Mouse (Mus musculus) E14TG2a.4 (cell line): ENCODE measurements around the gene Slc44a4.
"Not testable (repeated sequence)": the region's sequence is repeated elsewhere in the genome, so short reads cannot be mapped to it uniquely, and the experiment has no call there.

ENCODE experiments used
- H3K27me3 ChIP-seq: 2 replicates; pipeline ENCODE4 v1.6.1; 2014; ENCODE audit warnings: low read length, control low read depth; ENCODE audit not compliant: insufficient read depth
- H3K36me3 ChIP-seq: 2 replicates; pipeline ENCODE4 v1.6.1; 2014; ENCODE audit warnings: low read length, control low read depth; ENCODE audit not compliant: insufficient read depth
- H3K4me1 ChIP-seq: replicated peaks from 2 replicates; pipeline ENCODE4 v1.6.1; 2014; ENCODE audit warnings: low read depth, low read length, control low read depth
- H3K4me3 ChIP-seq: replicated peaks from 2 replicates; pipeline ENCODE4 v1.5.1; 2014; ENCODE audit warnings: mild to moderate bottlenecking, low read length
- H3K9me3 ChIP-seq: 2 replicates; pipeline ENCODE4 v1.6.1; 2014; ENCODE audit warnings: low read length, control low read depth
- CTCF ChIP-seq: conservative IDR thresholded peaks from 2 replicates; pipeline ENCODE4 v1.5.1; 2014; ENCODE audit warnings: low read length
- NANOG ChIP-seq: IDR thresholded peaks from 2 replicates; pipeline ENCODE4 v1.6.1; 2014; ENCODE audit warnings: borderline replicate concordance, low read length, mixed read lengths
- POU5F1 ChIP-seq: IDR thresholded peaks from 2 replicates; pipeline ENCODE4 v1.6.1; 2014; ENCODE audit warnings: low read length, borderline replicate concordance

Slc44a4 gene

GRCm38 (mm10) chr17:34952378-34953040 lies 38.2 kb downstream of the Slc44a4 start:
- no peak for TF ChIP-seq NANOG
- peak; percentile 73 for TF ChIP-seq CTCF
- TF ChIP-seq POU5F1: no peak
- Histone ChIP-seq H3K4me1 (peaks cover 21% of the 10 kb centered on the region), H3K4me3 (peak overlapping the region; percentile 96), H3K27me3 (peaks cover 14% of the 10 kb centered on the region; the same call in 1 of the 2 replicates), H3K9me3 (no peaks in the 10 kb centered on the region), H3K36me3 (peaks cover 28% of the 10 kb centered on the region)

- Histone ChIP-seq H3K36me3 (peaks cover 28% of the 10 kb centered on the region), H3K9me3 (no peaks in the 10 kb centered on the region), H3K4me3 (peak overlapping the region; percentile 96), H3K4me1 (peaks cover 21% of the 10 kb centered on the region), H3K27me3 (peaks cover 14% of the 10 kb centered on the region)
- TF ChIP-seq CTCF: no peak
- TF ChIP-seq POU5F1: no peak
- TF ChIP-seq NANOG: no peak
These were observed 39.0 kb downstream of the Slc44a4 start for GRCm38 (mm10) chr17:34953258-34953657.

- TF ChIP-seq NANOG (no peak), CTCF (no peak), POU5F1 (no peak)
- H3K4me1 ChIP-seq: peaks cover 21% of the 10 kb centered on the region
- H3K36me3 ChIP-seq: peaks cover 28% of the 10 kb centered on the region
- H3K4me3 ChIP-seq: no peak overlapping the region
- H3K9me3 ChIP-seq: no peaks in the 10 kb centered on the region
- peaks cover 14% of the 10 kb centered on the region for H3K27me3 ChIP-seq
These were observed 39.6 kb downstream of the Slc44a4 start for GRCm38 (mm10) chr17:34953904-34954303.

- TF ChIP-seq POU5F1 (no peak), NANOG (no peak), CTCF (no peak)
- no peaks in the 10 kb centered on the region for H3K9me3 ChIP-seq
- H3K4me3 ChIP-seq: no peak overlapping the region
- H3K27me3 ChIP-seq: peaks cover 17% of the 10 kb centered on the region
- H3K36me3 ChIP-seq: peaks cover 23% of the 10 kb centered on the region
- H3K4me1 ChIP-seq: peaks cover 23% of the 10 kb centered on the region
These were observed 40.6 kb downstream of the Slc44a4 start for GRCm38 (mm10) chr17:34954831-34955230.

GRCm38 (mm10) chr17:34955884-34956283 lies 41.6 kb downstream of the Slc44a4 start:
- Histone ChIP-seq H3K36me3 (peaks cover 12% of the 10 kb centered on the region), H3K27me3 (peaks cover 26% of the 10 kb centered on the region), H3K4me1 (peaks cover 19% of the 10 kb centered on the region), H3K9me3 (no peaks in the 10 kb centered on the region), H3K4me3 (no peak overlapping the region)
- TF ChIP-seq POU5F1 (no peak), CTCF (no peak), NANOG (no peak)

GRCm38 (mm10) chr17:34956340-34956739 lies 42.1 kb downstream of the Slc44a4 start:
- no peak overlapping the region for H3K4me3 ChIP-seq
- TF ChIP-seq NANOG (no peak), CTCF (no peak), POU5F1 (no peak)
- peaks cover 8% of the 10 kb centered on the region for H3K36me3 ChIP-seq
- no peaks in the 10 kb centered on the region for H3K9me3 ChIP-seq
- peaks cover 30% of the 10 kb centered on the region for H3K27me3 ChIP-seq
- peaks cover 19% of the 10 kb centered on the region for H3K4me1 ChIP-seq

GRCm38 (mm10) chr17:34957291-34957690 lies 43.0 kb downstream of the Slc44a4 start:
- peaks cover 24% of the 10 kb centered on the region for H3K4me1 ChIP-seq
- H3K27me3 ChIP-seq: peaks cover 37% of the 10 kb centered on the region
- H3K9me3 ChIP-seq, H3K4me3 ChIP-seq, H3K36me3 ChIP-seq: not testable (repeated sequence)

GRCm38 (mm10) chr17:34957966-34958365 lies 43.7 kb downstream of the Slc44a4 start:
- H3K36me3 ChIP-seq, H3K9me3 ChIP-seq, H3K4me3 ChIP-seq: not testable (repeated sequence)
- Histone ChIP-seq H3K4me1 (peaks cover 30% of the 10 kb centered on the region), H3K27me3 (peaks cover 37% of the 10 kb centered on the region)

- peaks cover 30% of the 10 kb centered on the region for H3K4me1 ChIP-seq
- not testable (repeated sequence) for H3K9me3 ChIP-seq, H3K36me3 ChIP-seq
- H3K27me3 ChIP-seq: peaks cover 42% of the 10 kb centered on the region
- H3K4me3 ChIP-seq: peak overlapping the region; percentile 78
These were observed 44.5 kb downstream of the Slc44a4 start for GRCm38 (mm10) chr17:34958734-34959129.

GRCm38 (mm10) chr17:34959130-34959778 lies 45.0 kb downstream of the Slc44a4 start, which contains the start of gene Hspa1b:
Gene Hspa1b (minus strand): TSS chr17:34959238.
- H3K4me1 ChIP-seq: peaks cover 33% of the 10 kb centered on the region
- peaks cover 42% of the 10 kb centered on the region for H3K27me3 ChIP-seq
- peak within 1 kb of the TSS; percentile 78 for H3K4me3 ChIP-seq
- not testable (repeated sequence) for H3K36me3 ChIP-seq, H3K9me3 ChIP-seq
